Mouse (Mus musculus): ENCODE results near the gene Gm10775.

Gene Gm10775

DNA sequence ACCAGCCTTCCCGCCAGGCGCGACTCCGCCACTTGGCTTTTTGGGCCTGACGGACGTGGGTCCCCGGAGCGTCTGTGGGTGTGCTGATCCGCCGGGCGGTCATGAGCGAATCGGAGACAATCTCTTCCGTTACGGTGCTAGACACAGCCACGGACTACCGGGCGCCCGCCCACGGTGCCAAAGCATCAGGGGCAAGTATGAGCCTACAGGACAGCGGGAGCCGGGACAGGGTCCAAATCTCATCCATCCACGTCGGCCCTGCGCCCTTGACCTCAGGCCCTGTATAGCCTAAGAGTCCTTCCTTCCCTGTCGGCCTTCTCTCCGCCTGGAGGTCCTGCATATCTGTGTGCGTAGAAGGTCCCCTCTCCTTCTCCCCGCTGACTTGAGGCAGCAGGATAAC lies at the start of gene Gm10775:
Gene Gm10775, plus strand, starts transcription at position 301 of the 400 bp plus-strand sequence.
- no peak for DNase-seq

DNA sequence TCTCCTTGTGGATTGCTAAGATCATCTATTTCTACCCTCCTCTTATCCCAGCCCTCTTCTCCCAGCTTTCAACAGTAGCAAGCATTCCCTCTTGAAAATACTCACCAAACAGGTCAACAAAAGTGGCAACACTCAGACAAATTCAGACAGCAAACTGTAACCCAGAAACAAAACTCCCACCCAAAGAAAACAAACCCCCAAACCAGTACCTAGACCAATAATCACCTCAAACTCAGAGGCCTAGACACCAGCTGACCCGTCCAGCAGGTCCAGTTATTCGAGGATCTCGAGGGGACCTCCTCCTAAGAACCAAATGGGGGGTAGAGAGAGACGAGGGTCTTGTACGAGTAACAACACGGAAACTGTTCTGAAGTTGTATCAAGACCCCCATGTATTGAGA lies 33.4 kb upstream of the Gm10775 start:
- DNase-seq = no peak

DNA sequence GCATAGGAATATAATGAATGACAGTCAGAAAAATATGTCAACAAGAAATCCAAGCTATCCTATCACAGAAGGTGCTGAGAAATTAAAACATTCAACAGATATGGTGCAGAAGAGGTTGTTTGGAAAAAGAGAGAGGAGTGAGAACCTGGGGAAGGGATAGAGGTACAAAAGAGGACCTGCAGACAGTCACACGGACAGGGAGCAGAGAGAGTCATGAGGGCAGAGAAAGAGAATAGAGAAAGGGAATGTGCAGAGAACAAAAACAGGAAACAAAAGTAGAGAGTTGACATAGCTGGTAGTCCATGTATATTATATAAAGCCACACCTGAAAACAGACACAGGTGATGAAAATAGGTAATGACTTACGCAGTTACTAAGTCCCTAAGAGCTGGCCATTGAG lies 32.7 kb upstream of the Gm10775 start:
- DNase-seq = no peak

DNA sequence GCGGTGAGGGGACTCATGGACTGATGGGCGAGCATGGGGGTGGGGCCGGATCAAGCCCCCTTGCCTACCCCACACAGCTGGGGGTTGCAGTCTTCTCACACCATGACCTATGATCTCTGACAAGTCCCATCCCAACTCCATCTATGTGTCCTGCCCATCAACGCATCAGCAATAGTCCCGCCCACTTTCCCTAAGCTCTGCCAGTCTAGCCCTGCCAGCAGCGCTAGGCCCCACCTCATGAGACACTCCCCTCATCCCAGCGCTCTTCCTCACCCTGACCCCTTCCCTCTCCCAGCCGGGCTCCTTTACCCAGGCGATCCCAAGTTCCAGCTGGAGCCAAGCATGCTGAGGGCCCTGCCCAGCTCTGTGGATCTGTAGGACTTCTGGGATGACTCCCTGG lies 22.1 kb upstream of the Gm10775 start:
- DNase-seq = no peak

DNA sequence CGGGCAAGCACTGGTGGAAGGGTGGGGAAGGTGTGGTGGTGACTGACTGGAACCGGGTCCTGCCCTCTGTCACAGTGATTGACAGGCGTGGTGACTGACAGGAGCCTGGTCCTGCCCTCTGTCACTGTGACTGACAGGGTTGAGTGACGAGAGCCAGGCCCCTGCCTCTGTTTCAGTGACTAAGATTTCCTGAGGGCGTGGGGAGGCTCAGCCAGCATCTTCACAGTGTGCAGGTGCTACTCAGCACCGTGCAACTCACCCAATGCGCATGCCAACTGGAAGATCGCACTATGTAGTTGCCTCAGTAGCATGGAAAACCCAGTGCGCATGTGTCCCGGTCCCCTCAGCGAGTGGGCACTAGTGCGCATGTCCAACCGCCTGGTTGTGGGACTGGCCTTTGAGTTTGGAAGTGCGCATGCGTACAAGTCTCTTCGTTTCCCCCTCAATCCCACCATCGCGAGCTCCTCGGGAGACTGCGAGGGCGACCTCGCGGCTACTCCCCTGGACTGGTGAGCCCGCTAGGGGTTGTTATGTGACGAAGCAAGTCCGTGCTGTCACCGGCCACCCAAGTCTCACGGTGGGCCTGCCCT lies 18.7 kb upstream of the Gm10775 start:
- DNase-seq = peak; percentile 99

DNA sequence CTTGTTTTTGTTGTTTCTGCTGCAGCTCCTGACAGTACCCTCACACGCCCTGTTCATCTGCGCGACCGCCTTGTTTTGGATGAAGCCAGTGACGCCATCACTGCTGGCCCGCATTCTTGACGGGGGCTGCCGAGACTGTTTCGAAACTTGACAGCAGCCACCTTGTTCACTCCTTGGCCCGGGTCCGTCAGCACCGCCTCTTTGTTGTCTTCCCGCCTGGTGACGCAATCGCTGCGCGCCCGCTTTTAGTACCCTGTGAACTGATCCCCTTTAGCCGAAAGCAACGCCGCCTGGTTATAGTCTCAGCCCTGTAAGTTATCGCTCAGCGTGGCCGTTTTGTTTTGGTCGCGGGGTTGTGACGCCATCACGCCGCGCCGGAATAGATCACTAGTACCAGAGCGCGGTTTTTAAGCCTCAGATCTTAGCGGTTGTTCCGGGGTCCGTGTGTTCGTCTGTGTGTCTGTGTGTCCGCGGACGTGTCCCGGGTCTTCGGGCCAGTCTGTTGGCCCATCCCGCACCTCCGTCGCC lies 18.2 kb upstream of the Gm10775 start:
- DNase-seq = peak; percentile 95

DNA sequence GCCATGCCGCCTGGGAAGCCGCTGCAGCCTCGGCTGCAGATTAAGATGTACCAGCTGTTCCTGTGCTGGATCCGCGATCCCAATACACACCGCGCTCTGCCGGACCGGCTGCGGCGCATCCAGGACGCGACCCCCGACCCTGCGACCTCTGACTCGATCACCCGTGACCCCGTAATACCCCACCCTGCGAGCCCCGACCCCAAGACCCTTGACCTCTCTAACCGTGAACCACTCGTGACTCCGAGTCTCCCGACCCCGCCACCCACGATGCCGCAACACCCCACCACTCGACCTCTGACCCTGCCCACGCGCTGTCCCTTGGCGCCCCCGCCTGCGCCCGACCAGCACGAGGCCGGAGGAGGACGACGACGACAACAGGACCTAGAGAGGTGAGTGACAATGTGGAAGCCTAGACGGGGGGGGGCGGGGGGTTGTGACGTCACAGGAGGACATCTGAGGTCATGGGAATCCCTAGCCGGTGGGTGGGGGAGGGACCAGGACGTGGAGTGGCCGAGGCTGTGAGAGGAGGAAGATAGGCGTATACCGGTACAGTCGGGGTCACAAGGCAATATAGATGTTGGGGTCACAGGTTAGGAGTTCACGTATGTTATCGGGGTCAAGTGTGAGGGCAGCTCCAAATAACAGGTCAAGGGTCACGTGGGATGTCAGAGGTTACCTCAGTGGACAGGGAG lies 17.6 kb upstream of the Gm10775 start:
- DNase-seq = peak; percentile 64

DNA sequence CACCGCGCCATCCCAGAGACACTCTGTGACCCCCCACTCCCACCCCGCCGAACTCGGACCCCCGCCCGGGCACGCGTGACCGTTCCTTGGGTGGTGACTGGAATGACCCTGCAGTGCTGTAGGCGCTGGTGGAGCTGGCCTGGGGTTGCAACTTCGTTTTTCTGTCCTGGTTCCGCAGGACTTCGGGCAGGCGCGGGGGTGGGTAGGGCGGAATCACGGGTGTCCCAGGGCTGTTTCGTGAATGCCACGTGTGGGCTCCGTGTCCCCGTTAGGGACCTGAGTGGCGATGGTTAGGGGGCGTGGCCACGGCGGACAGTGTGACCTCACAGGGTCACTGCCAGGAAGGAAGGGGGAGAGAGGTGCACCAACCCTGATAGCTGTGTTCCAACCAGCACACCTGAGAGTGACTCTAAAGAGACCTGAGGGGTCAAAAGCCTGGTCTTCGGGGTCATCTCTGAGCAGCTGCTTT lies 17.0 kb upstream of the Gm10775 start:
- no peak for DNase-seq

DNA sequence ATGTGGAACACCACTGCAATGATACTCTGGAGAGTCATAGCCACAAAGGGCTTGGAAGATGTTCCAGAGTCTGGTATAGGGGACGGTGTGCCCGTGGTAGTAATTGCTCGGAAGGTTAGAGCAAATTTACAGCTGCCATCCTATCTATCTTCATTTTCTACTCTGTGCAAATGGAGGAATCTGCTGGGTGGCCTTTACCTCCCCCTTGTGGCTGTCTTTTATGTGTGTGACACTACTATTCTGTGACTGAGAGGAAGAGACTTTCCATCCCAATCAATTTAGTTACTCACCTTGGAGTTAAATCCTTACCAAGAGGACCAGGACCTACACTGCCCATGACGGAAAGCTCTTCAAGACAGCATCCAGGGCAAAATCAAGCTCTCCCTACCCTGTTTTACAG lies 16.1 kb upstream of the Gm10775 start:
- DNase-seq = no peak

DNA sequence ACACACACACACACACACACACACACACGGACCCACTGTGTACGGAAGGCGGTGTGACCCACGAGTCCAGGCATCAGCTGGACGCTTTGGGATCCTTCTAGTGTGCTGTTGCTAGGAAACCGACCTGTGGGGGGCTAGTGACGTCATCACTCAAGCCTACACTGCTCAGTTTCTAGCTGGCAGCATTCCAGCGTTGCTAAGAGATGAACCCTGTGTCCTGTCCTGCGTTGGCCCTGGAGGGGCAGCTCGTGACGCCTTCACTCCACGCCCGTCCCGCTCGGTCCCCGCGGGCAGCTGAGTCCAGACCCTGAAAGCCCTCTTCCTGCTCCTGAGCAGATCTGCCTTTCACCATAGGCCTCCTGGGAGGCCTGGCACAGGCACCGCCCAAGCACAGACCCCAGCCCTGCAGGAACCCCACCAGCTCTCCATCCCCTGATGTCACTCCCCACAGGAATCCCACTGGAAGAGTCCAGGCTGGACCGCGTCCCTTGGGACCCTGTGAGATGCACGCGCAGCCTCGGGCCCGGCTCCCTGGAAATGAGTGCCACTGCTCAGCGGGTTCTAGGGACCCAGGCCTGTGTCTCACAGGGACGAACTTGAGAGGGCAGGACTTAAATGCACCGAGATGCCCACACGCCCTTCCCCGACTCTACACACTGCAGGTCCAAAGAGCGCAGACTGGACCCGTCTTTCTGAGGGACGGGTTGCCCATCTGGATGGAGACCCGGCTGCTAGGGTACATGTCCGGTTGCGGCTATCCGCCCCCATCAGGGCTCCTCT lies 974 bp upstream of the Gm10775 start:
- peak; percentile 70 for DNase-seq

DNA sequence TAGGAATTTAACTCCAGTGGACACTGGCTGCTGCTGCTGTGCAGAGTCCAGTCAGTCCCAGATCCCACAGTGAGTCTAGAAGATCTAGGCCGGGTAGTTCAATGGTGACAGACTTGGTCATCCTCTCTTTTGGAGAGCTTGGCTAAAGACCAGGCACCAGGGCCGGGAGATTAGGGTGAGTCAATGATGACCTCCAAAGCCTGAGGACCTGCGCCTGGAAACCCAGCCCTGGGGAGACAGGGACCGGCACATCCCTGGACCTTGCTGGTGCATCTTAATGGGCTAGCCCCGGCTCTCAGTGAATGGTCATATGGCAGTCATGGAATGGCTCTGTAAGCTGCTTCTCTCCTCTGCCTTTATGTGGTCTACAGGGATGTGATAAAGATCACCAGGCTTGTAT lies 2.7 kb downstream of the Gm10775 start:
- DNase-seq = no peak

DNA sequence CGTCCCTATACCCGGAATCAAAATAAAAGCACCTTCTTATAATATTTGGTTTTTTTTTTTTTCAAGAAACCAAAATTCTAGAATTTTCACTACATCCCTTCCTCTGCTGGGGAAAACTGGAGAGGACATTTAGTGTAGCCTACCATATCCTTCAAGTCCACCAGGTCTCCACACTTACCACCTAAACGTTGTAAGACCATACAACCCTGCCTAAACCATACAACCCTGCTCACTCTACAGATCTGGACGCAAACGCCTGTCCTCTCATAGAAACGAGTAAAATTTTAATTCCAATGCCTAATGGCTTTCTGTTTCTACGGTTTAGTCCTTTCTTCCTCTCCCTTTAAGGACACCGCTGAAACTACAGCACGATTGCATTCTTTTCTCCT lies 18.6 kb downstream of the Gm10775 start:
- DNase-seq = no peak

DNA sequence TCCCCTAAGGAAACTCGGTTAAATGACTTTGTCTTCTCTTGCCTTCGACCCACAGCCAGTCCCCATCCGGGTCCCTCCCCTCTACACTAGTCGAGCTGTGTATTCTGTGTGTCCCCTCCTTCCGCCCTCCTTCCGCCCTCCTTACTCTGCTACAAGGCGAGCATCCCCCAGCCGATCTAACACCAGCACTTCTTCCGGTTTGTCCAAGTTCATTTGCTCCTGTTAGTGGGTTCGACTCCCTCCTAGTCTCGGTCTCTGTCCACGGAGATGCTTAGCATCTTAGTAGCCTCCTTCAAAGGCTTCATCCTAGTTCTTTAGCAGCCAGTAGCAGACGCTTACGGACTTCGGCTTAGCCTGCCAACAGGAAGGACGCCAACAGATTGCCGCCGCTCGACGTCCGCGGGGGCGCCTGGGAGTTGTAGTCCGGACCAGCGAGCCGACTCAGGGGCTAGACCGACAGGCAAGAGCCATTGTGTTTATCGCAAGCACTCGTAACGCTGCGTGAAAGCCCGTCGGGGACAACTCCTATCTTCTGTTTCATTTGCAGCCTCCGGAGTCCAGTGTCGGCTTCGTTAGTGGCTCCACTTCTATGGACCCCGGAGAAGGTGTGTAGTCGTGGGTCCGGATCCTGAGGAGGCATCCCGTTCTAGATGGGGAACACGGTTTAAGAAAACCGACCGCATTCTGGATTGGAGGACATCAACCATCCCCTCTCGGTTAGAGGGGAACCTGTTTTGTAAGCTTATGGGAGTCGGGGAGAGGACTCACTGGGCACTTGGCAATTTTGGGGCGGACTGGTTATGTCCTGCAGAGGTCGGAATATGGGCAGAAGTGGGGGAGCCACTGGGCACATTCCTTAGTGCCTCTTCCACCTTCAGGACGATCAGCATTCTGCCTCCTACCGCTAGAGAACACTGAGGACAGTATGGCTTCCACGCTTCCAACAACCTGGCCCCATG lies 19.3 kb downstream of the Gm10775 start, which contains the start of gene Zfp369:
Gene Zfp369, plus strand, starts transcription at position 432 of the 959 bp plus-strand sequence.
- DNase-seq = peak; percentile 94

DNA sequence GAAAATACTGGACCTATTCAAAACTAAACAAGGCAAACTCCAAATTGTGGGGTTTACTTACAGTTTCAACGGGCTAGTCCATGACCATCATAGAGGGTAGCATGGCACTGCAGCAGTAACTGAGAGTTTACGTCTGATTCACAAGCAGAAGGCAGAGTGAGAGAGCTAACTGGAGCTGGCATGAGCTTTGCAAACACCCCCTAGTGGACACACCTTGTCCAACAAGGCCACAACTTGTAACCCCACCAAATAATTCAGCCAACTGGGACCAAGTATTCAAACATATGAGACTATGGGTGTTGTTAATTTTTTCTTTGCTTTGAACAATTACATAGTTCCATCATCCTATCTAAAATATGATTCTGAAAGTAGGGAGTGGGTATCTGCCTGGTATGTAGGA lies 27.4 kb downstream of the Gm10775 start:
- DNase-seq = no peak

DNA sequence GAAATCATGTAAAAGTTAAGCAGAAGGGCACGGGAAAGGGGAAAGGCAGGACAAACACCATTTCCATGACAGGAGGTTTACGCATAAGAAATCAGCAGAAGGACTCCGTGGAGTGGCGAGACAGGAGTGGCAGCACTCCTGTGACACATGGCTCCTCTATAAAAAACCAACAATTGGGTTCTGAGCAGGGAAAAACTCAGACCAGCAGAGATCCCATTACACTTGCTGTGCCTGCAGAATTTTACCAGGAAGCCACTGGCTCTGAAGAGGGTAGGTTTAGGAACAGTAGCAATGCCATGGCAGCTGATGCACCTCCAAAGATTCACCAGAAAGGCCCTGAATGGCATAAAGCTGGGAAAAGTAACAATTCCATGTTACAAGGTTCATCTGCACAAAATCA lies 37.0 kb downstream of the Gm10775 start:
- no peak for DNase-seq

All from cerebellum, adult 9-10 months (tissue).